Mouse (Mus musculus) forebrain, embryonic 11.5 days (tissue): ENCODE results near the gene Mef2d. TPM values are rescaled to one million over a fixed set of nuclear protein-coding genes. Genes with fewer than 3 reads are reported as not detected.

Source experiments
- ATAC-seq: fragments of 200-750 bp; cut with Nextera tagmentation; replicated peaks from 2 replicates; pipeline ENCODE4 v1.8.0; 2017; ENCODE audit warnings: moderate TSS enrichment; ENCODE audit not compliant: low FRiP score
- DNase-seq: peaks from one replicate; pipeline ENCODE4 v3.0.0-alpha.2; 2017; ENCODE audit warnings: low spot score
- H3K27ac ChIP-seq: fragments of 300-500 bp; sonication (generic); 2 replicates; pipeline ENCODE4 v1.5.1; 2014; ENCODE audit warnings: low read depth, low read length
- H3K27me3 ChIP-seq: fragments of 300-500 bp; sonication (generic); 2 replicates; pipeline ENCODE4 v1.6.1; 2014; ENCODE audit warnings: mild to moderate bottlenecking, low read length, mixed read lengths; ENCODE audit not compliant: control insufficient read depth, insufficient read depth
- H3K36me3 ChIP-seq: fragments of 300-500 bp; sonication (generic); 2 replicates; pipeline ENCODE4 v1.6.1; 2014; ENCODE audit warnings: mild to moderate bottlenecking, low read length, moderate library complexity, mixed read lengths; ENCODE audit not compliant: control insufficient read depth, insufficient read depth
- H3K4me1 ChIP-seq: fragments of 300-500 bp; sonication (generic); replicated peaks from 2 replicates; pipeline ENCODE4 v1.6.1; 2014; ENCODE audit warnings: low read length, mixed read lengths; ENCODE audit not compliant: control insufficient read depth, insufficient read depth
- H3K4me2 ChIP-seq: fragments of 300-500 bp; sonication (generic); 2 replicates; pipeline ENCODE4 v1.6.1; 2014; ENCODE audit warnings: low read depth, mild to moderate bottlenecking, low read length, moderate library complexity, mixed read lengths; ENCODE audit not compliant: severe bottlenecking
- H3K4me3 ChIP-seq: fragments of 300-500 bp; sonication (generic); 2 replicates; pipeline ENCODE4 v1.5.1; 2014; ENCODE audit warnings: low read depth, low read length
- H3K9ac ChIP-seq: fragments of 300-500 bp; sonication (generic); 2 replicates; pipeline ENCODE4 v1.6.1; 2014; ENCODE audit warnings: low read length
- H3K9me3 ChIP-seq: fragments of 300-500 bp; sonication (generic); 2 replicates; pipeline ENCODE4 v1.6.1; 2016; ENCODE audit warnings: low read length, mixed read lengths; ENCODE audit not compliant: control insufficient read depth
- WGBS: fragments of 180-500 bp; shearing (Covaris S2); extraction: QIAGEN DNeasy Blood & Tissue Kit; methylation state at CpG from one replicate; pipeline ENCODE4 v1.1.7; 2014; 5-methylcytosine and 5-hydroxymethylcytosine counted together
- polyA plus RNA-seq: library from polyadenylated mRNA; unstranded; fragments of >200 nt; fragmentation: Nextera tagmentation; extraction: Ambion mirVana; gene quantifications from 2 replicates; pipeline ENCODE4 v1.2.1, GENCODE M21; 2014

Mef2d gene
- polyA plus RNA-seq, 1 experiment from 2014 or later: 19.7 TPM

DNA sequence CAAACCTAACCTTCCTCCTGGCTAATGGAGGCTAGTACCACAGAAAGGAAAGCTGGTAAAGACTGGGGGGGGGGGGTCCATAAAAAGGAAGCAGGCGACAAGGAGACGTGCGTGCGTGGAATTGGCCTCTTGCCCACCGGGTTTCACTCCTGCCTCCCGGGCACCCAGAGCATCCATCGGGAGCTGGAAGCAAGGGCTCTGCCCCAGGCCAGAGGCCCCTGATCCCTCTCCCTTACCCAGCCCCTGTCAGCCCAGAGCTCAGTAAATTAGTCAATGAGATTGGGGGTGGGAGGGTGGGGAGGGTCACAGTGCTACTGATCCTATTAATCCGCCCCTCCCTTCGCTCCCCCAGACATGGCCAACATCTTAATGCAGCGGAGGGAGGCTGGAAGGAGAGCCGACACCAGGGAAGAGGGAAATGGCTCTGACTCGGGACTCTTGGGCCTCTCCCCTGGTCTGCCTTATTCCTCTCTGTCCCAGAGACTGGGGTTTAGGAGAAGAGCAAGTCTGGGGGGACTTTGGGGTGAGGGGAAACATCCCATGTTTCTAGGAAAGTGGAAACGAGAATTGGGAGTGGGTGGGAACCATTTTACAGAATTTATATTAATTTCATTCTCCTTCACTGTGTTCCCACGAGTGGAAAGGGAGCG is 65.4 kb downstream of the Mef2d start:
- ATAC-seq: no peak
- WGBS: 2% methylated on average over 11 of the region's 15 CpGs
- H3K9me3 ChIP-seq: no peaks in the 10 kb centered on the region
- H3K36me3 ChIP-seq: no peaks in the 10 kb centered on the region; the same call in 1 of the 2 replicates
- H3K9ac ChIP-seq: peak overlapping the region; percentile 95
- H3K27ac ChIP-seq: peak overlapping the region; percentile 99
- H3K4me2 ChIP-seq: peak overlapping the region; percentile 79
- H3K27me3 ChIP-seq: peaks cover 21% of the 10 kb centered on the region
- DNase-seq: peak; percentile 63
- peak overlapping the region; percentile 63 for H3K4me3 ChIP-seq
- peaks cover 26% of the 10 kb centered on the region for H3K4me1 ChIP-seq

DNA sequence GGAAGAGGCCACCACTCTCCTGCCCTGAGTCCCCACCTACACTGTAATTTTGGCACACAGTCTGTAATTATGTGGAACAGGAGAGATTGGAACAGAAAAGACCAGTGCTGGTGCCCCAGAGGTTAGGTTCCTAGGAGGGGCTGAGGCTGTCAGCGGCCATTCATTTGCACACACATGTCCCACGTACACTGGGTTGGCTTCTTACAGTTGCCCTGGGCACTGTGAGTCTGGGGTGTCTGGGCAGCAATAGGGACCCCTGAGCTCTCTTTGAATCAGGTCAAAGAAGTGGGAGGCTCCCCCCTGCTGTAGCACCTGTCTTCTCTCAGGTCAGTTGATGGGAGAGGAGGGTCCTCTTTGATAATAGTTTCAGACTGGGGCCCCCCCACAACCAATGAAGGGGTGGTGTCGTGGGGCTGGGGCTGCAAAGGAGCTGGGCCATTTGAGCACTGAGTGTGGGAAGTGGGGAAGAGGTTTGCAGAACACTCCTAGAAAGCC is 66.1 kb downstream of the Mef2d start:
- peak overlapping the region; percentile 99 for H3K27ac ChIP-seq
- peak overlapping the region; percentile 79 for H3K4me2 ChIP-seq
- WGBS: 0% methylated on average over 3 of the region's 3 CpGs
- H3K36me3 ChIP-seq: no peaks in the 10 kb centered on the region; the same call in 1 of the 2 replicates
- H3K27me3 ChIP-seq: peaks cover 20% of the 10 kb centered on the region
- H3K9me3 ChIP-seq: no peaks in the 10 kb centered on the region
- peak overlapping the region; percentile 95 for H3K9ac ChIP-seq
- DNase-seq (peak; percentile 54), ATAC-seq (no peak)
- H3K4me3 ChIP-seq: peak overlapping the region; percentile 63
- H3K4me1 ChIP-seq: peaks cover 20% of the 10 kb centered on the region

DNA sequence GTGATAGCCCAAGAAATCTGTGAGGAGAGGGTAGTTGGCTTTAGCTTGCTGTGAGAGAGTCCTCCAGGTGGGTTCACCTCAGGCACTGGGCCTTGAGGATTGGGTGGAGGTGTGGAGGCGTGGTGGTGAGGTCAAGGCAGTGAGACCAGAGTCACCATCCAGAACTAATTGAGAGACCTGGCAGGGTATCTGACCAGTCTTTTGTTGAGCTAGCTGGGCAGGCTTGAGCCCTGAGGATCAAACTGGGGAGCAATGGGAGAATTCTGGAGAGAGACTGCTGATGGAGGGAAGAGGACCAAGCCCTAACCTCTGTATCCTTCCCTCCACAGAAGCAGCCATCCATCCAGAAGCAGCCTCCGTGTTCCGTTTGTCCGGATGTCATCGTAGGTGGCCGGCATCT is 67.1 kb downstream of the Mef2d start:
- Histone ChIP-seq H3K27me3 (peaks cover 24% of the 10 kb centered on the region), H3K36me3 (no peaks in the 10 kb centered on the region; the same call in 1 of the 2 replicates), H3K4me2 (peak overlapping the region; percentile 79), H3K27ac (peak overlapping the region; percentile 99), H3K4me3 (peak overlapping the region; percentile 63), H3K9me3 (no peaks in the 10 kb centered on the region), H3K9ac (peak overlapping the region; percentile 95), H3K4me1 (peaks cover 12% of the 10 kb centered on the region)
- WGBS: 2% methylated on average over 6 of the region's 6 CpGs
- DNase-seq (peak; percentile 55), ATAC-seq (no peak)

DNA sequence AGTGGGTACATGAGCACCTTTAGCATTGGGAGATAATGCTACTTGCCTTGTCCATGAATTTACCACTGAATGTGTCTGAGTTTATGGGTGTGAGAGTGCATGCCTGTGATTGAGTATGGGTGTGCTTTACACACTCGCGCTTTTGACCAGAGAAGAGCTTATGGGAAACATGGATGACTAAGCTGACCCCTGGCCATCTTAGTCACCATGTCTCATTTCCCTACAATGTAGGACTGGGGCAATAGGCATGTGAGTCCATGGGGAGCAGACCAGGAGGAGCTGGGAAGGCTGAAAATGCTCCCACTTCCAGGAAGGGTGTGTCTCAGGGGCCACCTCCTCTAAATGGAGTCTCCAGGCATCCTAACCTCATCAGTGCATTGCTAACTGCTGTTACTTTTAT is 67.9 kb downstream of the Mef2d start:
- peak overlapping the region; percentile 63 for H3K4me3 ChIP-seq
- WGBS: 22% methylated on average over 2 of the region's 2 CpGs
- peaks cover 29% of the 10 kb centered on the region for H3K27me3 ChIP-seq
- peak overlapping the region; percentile 95 for H3K9ac ChIP-seq
- peaks cover 15% of the 10 kb centered on the region for H3K4me1 ChIP-seq
- ATAC-seq (no peak), DNase-seq (peak; percentile 49)
- no peaks in the 10 kb centered on the region for H3K9me3 ChIP-seq
- H3K36me3 ChIP-seq: no peaks in the 10 kb centered on the region; the same call in 1 of the 2 replicates
- peak overlapping the region; percentile 79 for H3K4me2 ChIP-seq
- H3K27ac ChIP-seq: peak overlapping the region; percentile 99

DNA sequence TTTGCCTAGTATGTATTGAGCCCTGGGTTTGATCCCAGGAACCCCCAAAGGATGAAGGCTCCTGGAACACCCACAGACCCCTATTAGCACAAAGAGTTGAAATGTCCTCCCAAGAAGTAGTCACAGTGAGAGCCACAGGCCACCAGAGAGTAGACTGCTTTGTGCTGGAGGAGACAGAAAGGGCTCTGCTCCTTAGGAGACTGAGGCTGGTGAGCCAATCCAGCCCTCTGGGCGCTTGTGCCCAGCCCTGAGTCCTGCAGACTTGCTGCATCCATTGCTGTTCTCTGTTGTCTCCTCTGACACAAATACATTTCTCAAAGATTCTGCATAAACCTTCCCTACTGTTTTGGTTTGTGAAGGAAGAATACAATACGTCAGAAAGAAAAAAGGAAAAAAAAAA is 68.7 kb downstream of the Mef2d start:
- peak overlapping the region; percentile 95 for H3K9ac ChIP-seq
- H3K27ac ChIP-seq: peak overlapping the region; percentile 99
- H3K4me3 ChIP-seq: peak overlapping the region; percentile 63
- WGBS: 14% methylated on average over 2 of the region's 2 CpGs
- peak overlapping the region; percentile 79 for H3K4me2 ChIP-seq
- no peak for ATAC-seq
- H3K4me1 ChIP-seq: peaks cover 15% of the 10 kb centered on the region
- H3K9me3 ChIP-seq: no peaks in the 10 kb centered on the region
- peaks cover 31% of the 10 kb centered on the region for H3K27me3 ChIP-seq
- no peaks in the 10 kb centered on the region; the same call in 1 of the 2 replicates for H3K36me3 ChIP-seq
- DNase-seq: peak; percentile 52

DNA sequence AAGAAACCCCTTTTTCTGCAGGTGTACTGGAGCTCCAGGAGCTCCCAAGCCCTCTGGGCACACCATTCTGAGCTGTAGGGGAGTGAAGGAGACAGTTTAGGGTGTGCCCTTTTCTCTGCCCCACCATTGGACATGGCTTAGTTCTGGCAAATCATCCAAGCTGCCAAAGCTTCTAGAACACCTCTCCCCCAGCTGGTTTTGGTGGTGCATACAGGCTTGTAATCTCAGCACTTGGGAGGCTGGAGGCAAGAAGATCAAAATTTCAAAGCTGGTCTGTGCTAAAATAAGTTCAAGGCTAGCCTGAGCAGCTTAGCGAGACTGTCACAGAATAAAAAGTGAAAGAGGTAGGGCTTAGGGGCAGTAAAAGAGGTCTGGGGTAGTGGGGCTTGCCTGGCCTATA is 70.2 kb downstream of the Mef2d start:
- 5% methylated on average over 1 of the region's 1 CpGs for whole genome bisulfite sequencing
- H3K36me3 ChIP-seq: no peaks in the 10 kb centered on the region; the same call in 1 of the 2 replicates
- H3K4me3 ChIP-seq: peak overlapping the region; percentile 63
- H3K27me3 ChIP-seq: peaks cover 35% of the 10 kb centered on the region
- DNase-seq (peak; percentile 47), ATAC-seq (no peak)
- peaks cover 15% of the 10 kb centered on the region for H3K4me1 ChIP-seq
- H3K27ac ChIP-seq: peak overlapping the region; percentile 99
- peak overlapping the region; percentile 95 for H3K9ac ChIP-seq
- H3K9me3 ChIP-seq: no peaks in the 10 kb centered on the region
- peak overlapping the region; percentile 79 for H3K4me2 ChIP-seq

DNA sequence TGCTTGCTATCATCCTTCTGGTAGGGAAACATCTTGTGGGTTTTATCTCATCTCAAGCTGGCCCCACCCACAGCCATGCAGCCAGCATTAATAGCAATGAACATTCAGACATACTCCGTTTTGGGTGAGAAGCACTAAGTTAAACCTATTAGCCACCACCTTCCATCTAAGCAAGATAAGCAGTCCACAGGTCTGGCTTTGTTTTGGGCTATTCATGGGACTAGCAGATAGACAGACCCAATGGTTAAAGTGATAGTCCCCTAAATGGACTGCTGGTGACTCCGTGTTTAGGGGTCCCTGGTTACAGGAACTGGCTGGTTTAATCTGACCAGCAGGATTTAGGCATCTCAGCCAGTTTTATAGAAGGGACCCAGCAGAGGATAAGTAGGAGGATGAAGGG is 70.8 kb downstream of the Mef2d start:
- peaks cover 36% of the 10 kb centered on the region for H3K27me3 ChIP-seq
- ATAC-seq: no peak
- peak overlapping the region; percentile 99 for H3K27ac ChIP-seq
- no peaks in the 10 kb centered on the region for H3K9me3 ChIP-seq
- no peaks in the 10 kb centered on the region; the same call in 1 of the 2 replicates for H3K36me3 ChIP-seq
- H3K4me3 ChIP-seq: peak overlapping the region; percentile 63
- peak overlapping the region; percentile 79 for H3K4me2 ChIP-seq
- 6% methylated on average over 2 of the region's 2 CpGs for WGBS
- H3K4me1 ChIP-seq: peaks cover 15% of the 10 kb centered on the region
- DNase-seq: no peak
- peak overlapping the region; percentile 95 for H3K9ac ChIP-seq

DNA sequence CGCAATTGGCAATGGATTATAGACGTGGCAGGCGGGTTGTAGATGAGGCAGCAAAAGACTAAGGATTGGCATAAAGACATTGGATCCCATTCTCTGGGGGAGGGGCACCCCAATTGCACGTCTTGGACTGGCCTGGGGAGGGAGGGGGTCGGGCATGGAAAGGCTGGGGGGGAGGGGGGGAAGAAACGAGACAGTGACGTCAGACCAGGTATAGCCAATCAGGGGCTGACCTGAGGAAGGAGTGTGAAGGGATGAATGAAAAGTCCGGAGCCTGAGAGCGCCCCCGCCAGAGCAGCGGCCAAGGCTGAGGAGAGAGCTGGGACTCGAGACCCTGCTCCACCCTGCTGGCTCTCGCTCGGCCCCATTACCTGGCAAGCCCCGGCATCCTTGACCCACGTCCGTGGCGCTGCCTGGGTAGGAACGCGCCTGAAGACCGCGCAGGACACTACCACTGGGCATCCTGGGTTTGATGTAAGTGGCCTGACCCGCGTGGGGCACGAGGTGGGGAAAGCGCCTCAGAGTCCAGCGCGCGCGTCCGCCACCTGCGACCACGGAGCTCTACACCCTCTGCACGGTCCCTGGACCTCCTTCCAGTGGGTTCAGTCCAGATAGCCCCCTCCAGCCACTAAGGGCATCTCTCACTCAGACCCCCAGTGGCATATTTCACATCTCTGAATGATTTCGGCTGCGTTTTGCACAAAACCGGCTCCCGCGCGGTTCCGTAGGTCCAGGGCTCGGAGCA is 72.2 kb downstream of the Mef2d start:
- Histone ChIP-seq H3K4me3 (peak overlapping the region; percentile 63), H3K4me1 (peaks cover 13% of the 10 kb centered on the region), H3K9me3 (no peaks in the 10 kb centered on the region), H3K36me3 (no peaks in the 10 kb centered on the region; the same call in 1 of the 2 replicates), H3K9ac (peak overlapping the region; percentile 97), H3K27me3 (peaks cover 32% of the 10 kb centered on the region), H3K27ac (peak overlapping the region; percentile 99), H3K4me2 (peak overlapping the region; percentile 79)
- peak; percentile 95 for DNase-seq
- peak; percentile 90 for ATAC-seq
- WGBS: under 1% methylated on average over 42 of the region's 42 CpGs
